Mouse (Mus musculus) 3T3-L1 (cell line): ENCODE results near the gene Rpl13.

Experiments used
- DNase-seq: peaks from one replicate; pipeline ENCODE4 v3.0.0-alpha.2; 2015; ENCODE audit warnings: low read depth, low spot score

The Rpl13 gene

DNA sequence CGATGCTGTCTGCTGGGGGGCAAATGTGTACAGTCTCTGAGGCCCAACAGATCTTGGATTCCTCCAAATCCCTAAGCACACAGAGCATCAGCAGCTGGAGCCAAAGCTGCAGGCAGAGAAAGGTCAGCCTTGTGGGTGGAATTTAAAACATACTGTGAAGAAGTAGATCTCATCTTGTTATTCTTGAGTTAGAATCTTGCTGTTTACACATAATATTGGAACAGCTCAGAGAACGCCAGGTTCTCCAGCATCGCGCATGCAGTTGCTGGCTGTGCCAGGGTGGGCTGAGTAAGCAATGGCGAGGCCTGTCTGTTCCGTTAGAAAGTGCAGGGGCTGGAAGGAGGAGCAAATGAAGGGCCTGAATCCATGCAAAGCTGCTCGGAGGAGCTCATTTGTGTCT lies 44.2 kb downstream of the Rpl13 start:
- no peak for DNase-seq

DNA sequence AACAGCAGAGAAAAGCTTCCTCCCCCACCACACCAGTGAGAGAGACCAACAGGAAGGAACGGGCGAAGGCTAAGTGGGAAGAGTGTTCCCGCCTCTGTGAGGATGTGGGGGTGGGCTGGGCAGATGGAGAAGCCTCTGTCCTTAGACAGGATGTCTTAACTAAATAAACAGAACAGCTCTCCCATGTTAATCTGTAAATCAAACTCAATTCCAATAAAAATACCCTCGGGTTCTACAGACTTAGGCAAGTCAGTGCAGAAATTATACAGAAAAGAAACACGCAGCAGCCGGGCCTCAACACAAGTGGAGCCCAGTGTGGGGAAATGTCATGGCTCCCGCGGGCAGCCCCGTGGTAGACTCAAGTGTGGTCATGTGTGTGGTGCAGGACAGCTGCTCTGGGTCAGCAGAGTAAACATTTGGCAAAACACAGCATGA lies 48.6 kb downstream of the Rpl13 start:
- no peak for DNase-seq
